Mouse (Mus musculus) kidney, adult 2 months (tissue): ENCODE measurements at regions not wholly inside any gene's neighbourhood (a gene's known extent, or its start where the extent isn't known, plus 50 kb on each side); places are given as distances from the start of the nearest gene placed in this dataset.

Experiments
- DNase-seq: peaks from one replicate; pipeline ENCODE4 v3.0.0; 2021
- H3K27ac ChIP-seq: fragments of 200-500 bp; 2 replicates; pipeline ENCODE4 v1.5.1; 2012; ENCODE audit warnings: low read depth, low read length, control low read depth, inconsistent platforms; ENCODE audit not compliant: insufficient read depth
- H3K27me3 ChIP-seq: fragments of 200-500 bp; replicated peaks from 2 replicates; pipeline ENCODE4 v1.6.1; 2012; ENCODE audit warnings: mild to moderate bottlenecking, moderate library complexity, low read length, inconsistent platforms; ENCODE audit not compliant: control insufficient read depth, insufficient read depth
- H3K36me3 ChIP-seq: fragments of 200-500 bp; 2 replicates; pipeline ENCODE4 v1.6.1; 2012; ENCODE audit warnings: mild to moderate bottlenecking, moderate library complexity, low read length, inconsistent platforms; ENCODE audit not compliant: control insufficient read depth, insufficient read depth
- H3K4me1 ChIP-seq: fragments of 200-500 bp; 2 replicates; pipeline ENCODE4 v1.6.1; 2011; ENCODE audit warnings: low read length; ENCODE audit not compliant: control insufficient read depth, insufficient read depth
- H3K4me3 ChIP-seq: fragments of 200-500 bp; 2 replicates; pipeline ENCODE4 v1.5.1; 2011; ENCODE audit warnings: mild to moderate bottlenecking, low read depth, low read length, control low read depth; ENCODE audit not compliant: insufficient read depth
- CTCF ChIP-seq: fragments of 200-500 bp; conservative IDR thresholded peaks from 2 replicates; pipeline ENCODE4 v1.5.1; 2011; ENCODE audit warnings: low read depth, mild to moderate bottlenecking, control low read depth, low read length, moderate library complexity, mixed read lengths; ENCODE audit not compliant: insufficient read depth, insufficient read length
- POLR2A ChIP-seq: fragments of 200-500 bp; IDR thresholded peaks from one replicate; pipeline ENCODE4 v1.6.1; 2011; ENCODE audit warnings: low read depth, low read length, control low read depth
- WGBS: fragments of 180-500 bp; shearing (Covaris S2); methylation state at CpG from one replicate; pipeline ENCODE4 v1.1.7; 2018; 5-methylcytosine and 5-hydroxymethylcytosine counted together

- 79% methylated on average over 3 of the region's 3 CpGs for WGBS
- TF ChIP-seq POLR2A = no peak
- TF ChIP-seq CTCF = no peak
- no peak for DNase-seq
Observed at GRCm38 (mm10) chr3:80322291-80322690, 438.0 kb downstream of the Fam198b start.

GRCm38 (mm10) chr3:80324726-80325125, 440.4 kb downstream of the Fam198b start:
- TF ChIP-seq POLR2A (no peak), CTCF (no peak)

More at GRCm38 (mm10) chr3:80322291-80322690, 438.0 kb downstream of the Fam198b start:
- H3K4me3 ChIP-seq = no peak overlapping the region
- no peak overlapping the region for H3K27ac ChIP-seq
- H3K36me3 ChIP-seq = no peaks in the 10 kb centered on the region
- no peaks in the 10 kb centered on the region for H3K4me1 ChIP-seq
- no peaks in the 10 kb centered on the region for H3K27me3 ChIP-seq

GRCm38 (mm10) chr3:80331776-80332175, 447.4 kb downstream of the Fam198b start:
- TF ChIP-seq POLR2A (no peak), CTCF (no peak)
- 66% methylated on average over 3 of the region's 3 CpGs for WGBS
- no peak for DNase-seq

More at GRCm38 (mm10) chr3:80324726-80325125, 440.4 kb downstream of the Fam198b start:
- Histone ChIP-seq H3K4me1 (no peaks in the 10 kb centered on the region), H3K27ac (no peak overlapping the region), H3K27me3 (no peaks in the 10 kb centered on the region), H3K4me3 (no peak overlapping the region), H3K36me3 (no peaks in the 10 kb centered on the region)
- WGBS = 79% methylated on average over 2 of the region's 2 CpGs
- DNase-seq = no peak

GRCm38 (mm10) chr3:80334446-80334893, 450.1 kb downstream of the Fam198b start:
- no peak overlapping the region for H3K4me3 ChIP-seq
- DNase-seq = no peak
- H3K36me3 ChIP-seq = no peaks in the 10 kb centered on the region
- H3K4me1 ChIP-seq = no peaks in the 10 kb centered on the region
- 49% methylated on average over 4 of the region's 4 CpGs for WGBS
- no peak for TF ChIP-seq CTCF
- TF ChIP-seq POLR2A = no peak
- no peak overlapping the region for H3K27ac ChIP-seq
- no peaks in the 10 kb centered on the region for H3K27me3 ChIP-seq

More at GRCm38 (mm10) chr3:80331776-80332175, 447.4 kb downstream of the Fam198b start:
- Histone ChIP-seq H3K27me3 (no peaks in the 10 kb centered on the region), H3K36me3 (no peaks in the 10 kb centered on the region), H3K4me3 (no peak overlapping the region), H3K27ac (no peak overlapping the region), H3K4me1 (no peaks in the 10 kb centered on the region)

GRCm38 (mm10) chr3:80336123-80336674, 451.9 kb downstream of the Fam198b start:
- no peak for TF ChIP-seq CTCF
- TF ChIP-seq POLR2A = no peak
- Histone ChIP-seq H3K4me1 (no peaks in the 10 kb centered on the region), H3K27ac (no peak overlapping the region), H3K36me3 (no peaks in the 10 kb centered on the region), H3K27me3 (no peaks in the 10 kb centered on the region), H3K4me3 (no peak overlapping the region)
- WGBS = 89% methylated on average over 8 of the region's 8 CpGs
- DNase-seq = no peak

GRCm38 (mm10) chr3:80367972-80368371, 434.7 kb downstream of the Gria2 start:
- TF ChIP-seq POLR2A (no peak), CTCF (no peak)
- Histone ChIP-seq H3K4me1 (no peaks in the 10 kb centered on the region), H3K27ac (no peak overlapping the region), H3K4me3 (no peak overlapping the region), H3K27me3 (no peaks in the 10 kb centered on the region), H3K36me3 (no peaks in the 10 kb centered on the region)
- no peak for DNase-seq

- TF ChIP-seq POLR2A (no peak), CTCF (no peak)
- Histone ChIP-seq H3K36me3 (no peaks in the 10 kb centered on the region), H3K27ac (no peak overlapping the region), H3K27me3 (no peaks in the 10 kb centered on the region), H3K4me3 (no peak overlapping the region), H3K4me1 (no peaks in the 10 kb centered on the region)
- WGBS = 81% methylated on average over 4 of the region's 4 CpGs
- no peak for DNase-seq
Observed at GRCm38 (mm10) chr3:80369214-80369941, 433.3 kb downstream of the Gria2 start.
